Mouse (Mus musculus) bone marrow macrophage, adult 2 months (primary cell): ENCODE measurements around the gene Gp9.

Experiments
- CTCF ChIP-seq: IDR thresholded peaks from 2 replicates; pipeline ENCODE4 v1.5.1; 2012; ENCODE audit warnings: low read depth, mild to moderate bottlenecking, low read length, moderate library complexity
- POLR2A ChIP-seq: IDR thresholded peaks from 2 replicates; pipeline ENCODE4 v1.6.1; 2012; ENCODE audit warnings: mild to moderate bottlenecking, low read depth, low read length, borderline replicate concordance

DNA sequence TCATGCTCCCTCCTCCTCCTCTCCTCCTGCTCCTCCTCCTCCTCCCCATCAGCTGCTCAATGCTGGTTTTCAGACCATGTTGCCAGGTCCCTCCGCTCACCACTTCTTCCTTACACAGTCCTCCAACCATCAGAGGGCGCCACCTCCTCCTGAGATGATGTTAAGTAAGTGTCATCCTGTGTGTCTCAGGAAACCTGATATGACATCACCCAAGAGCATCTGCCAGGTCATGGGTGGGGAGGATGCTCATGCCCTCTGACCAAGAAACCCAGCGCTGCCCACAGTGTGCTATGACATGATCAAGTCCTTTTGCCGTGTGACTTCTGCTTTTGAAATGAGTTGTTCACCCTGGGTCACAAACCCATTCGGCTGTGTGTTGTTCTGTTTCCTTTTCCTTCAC is 35.1 kb upstream of the Gp9 start:
- TF ChIP-seq CTCF (peak; percentile 69), POLR2A (no peak)
